Mouse (Mus musculus): ENCODE data around the gene 4931429L15Rik. TPM values are rescaled to one million over a fixed set of nuclear protein-coding genes. Genes with fewer than 3 reads are reported as not detected.

Gene 4931429L15Rik
- polyA plus RNA-seq, 1 experiment from 2014 or later, result not detected

Other genes with a start within 250 kb of the 4931429L15Rik start
- gene Apoa1, start 91.4 kb downstream of the 4931429L15Rik start, polyA plus RNA-seq (2016; fragmentation: Nextera tagmentation; extraction: Ambion mirVana), result 1.3 and 6.7 TPM in 2 replicates
- gene Apoc3, start 84.3 kb downstream of the 4931429L15Rik start, polyA plus RNA-seq (2016; fragmentation: Nextera tagmentation; extraction: Ambion mirVana), result not detected in 2 replicates
- 0.94 TPM in 1 of 2 replicates, not detected in the other for gene Apoa4, start 79.3 kb downstream of the 4931429L15Rik start, polyA plus RNA-seq (2016; fragmentation: Nextera tagmentation; extraction: Ambion mirVana)
- gene Apoa5, start 51.4 kb downstream of the 4931429L15Rik start, polyA plus RNA-seq (2016; fragmentation: Nextera tagmentation; extraction: Ambion mirVana), result not detected in 2 replicates
- gene Zpr1, start 46.9 kb downstream of the 4931429L15Rik start, polyA plus RNA-seq (2016; fragmentation: Nextera tagmentation; extraction: Ambion mirVana), result 58.3 and 63.2 TPM in 2 replicates
- 23.2 and 24.7 TPM in 2 replicates for gene Bud13, start 37.0 kb downstream of the 4931429L15Rik start, polyA plus RNA-seq (2016; fragmentation: Nextera tagmentation; extraction: Ambion mirVana)

All from midbrain, embryonic 12.5 days (tissue).